Mouse (Mus musculus): Measurements from ENCODE around the gene Gm6710.
"Not testable (repeated sequence)": the region's sequence is repeated elsewhere in the genome, so short reads cannot be mapped to it uniquely, and the experiment has no call there.

Gene Gm6710

GRCm38 (mm10) chr2:175869024-175869423, at the start of gene Gm6710:
Gene Gm6710 (plus strand): TSS chr2:175869219.
- DNase-seq (ENCODE audit: low read depth, low spot score): not testable (repeated sequence)

All from A20 (cell line).